Mouse (Mus musculus) adrenal gland, postnatal 36 days (tissue): ENCODE results near the gene Fcgr2b. TPM values are rescaled to one million over a fixed set of nuclear protein-coding genes. Genes with fewer than 3 reads are reported as not detected.
"Not testable (repeated sequence)": the region's sequence is repeated elsewhere in the genome, so short reads cannot be mapped to it uniquely, and the experiment has no call there.

ENCODE experiments used
- DNase-seq, 2 experiments: peaks; one replicate each; pipeline ENCODE4 v3.0.0; 2021; ENCODE audit warnings: mixed read lengths in 1 of 2
- total RNA-seq, 2 experiments: library from RNA; stranded (reverse); gene quantifications; 2 replicates each; pipeline ENCODE4 v1.2.3; 2021

Gene Fcgr2b
- total RNA-seq, 2 experiments from 2014 or later = 3.3 to 8.5 TPM

DNA sequence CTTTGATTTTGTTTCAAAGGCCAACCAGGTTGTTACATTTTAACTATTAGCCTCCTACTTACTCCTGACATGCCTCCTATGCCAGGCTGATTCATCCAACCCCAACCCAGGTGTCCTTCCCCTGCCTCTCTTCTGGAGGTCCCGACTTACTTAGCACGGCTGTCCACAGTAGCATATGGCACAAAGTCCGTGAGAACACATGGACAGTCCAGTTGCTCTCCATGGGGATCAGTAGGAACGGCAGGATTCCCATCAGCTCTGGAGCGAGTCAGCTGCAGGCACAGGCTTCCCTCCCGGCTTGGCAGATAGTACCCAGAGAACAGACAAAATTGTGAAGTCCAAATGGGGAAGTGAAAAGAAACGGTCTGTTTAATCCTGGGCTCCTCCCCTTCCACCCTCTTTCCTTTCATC lies 591 bp downstream of the Fcgr2b start:
- DNase-seq = no peak

DNA sequence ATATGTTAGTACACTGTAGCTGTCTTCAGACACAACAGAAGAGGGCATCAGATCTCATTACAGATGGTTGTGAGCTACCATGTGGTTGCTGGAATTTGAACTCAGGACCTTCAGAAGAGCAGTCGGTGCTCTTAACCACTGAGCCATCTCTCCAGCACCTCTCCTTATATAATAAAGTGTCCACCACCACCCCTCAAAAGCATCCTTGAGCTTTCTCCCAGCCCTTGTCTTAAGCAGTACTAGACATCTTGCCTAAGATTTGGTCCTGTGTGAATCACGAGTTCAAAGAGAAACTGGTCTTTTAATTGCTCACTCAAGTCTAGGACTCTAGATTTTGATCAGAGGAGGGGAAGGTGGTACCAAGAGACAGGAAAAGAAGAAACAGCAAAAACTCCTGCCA lies 997 bp downstream of the Fcgr2b start:
- DNase-seq = not testable (repeated sequence)

DNA sequence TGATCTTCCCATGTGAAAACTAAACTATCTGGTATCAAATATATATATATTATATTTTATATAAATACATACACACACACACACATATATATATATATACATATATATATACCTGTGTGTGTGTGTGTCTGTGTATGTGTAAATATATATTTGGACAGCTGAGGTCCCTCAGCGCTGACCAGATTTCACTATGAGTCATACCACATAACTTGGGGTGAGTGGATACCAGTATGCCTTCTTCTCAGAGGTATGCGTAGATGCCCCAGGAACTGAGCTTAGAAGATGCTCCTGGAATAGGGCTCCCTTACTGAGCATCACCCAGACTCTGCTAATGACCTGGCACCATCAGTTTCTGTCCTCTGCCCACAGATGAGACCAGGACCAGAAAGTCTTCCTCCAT lies 1.6 kb downstream of the Fcgr2b start:
- no peak for DNase-seq

DNA sequence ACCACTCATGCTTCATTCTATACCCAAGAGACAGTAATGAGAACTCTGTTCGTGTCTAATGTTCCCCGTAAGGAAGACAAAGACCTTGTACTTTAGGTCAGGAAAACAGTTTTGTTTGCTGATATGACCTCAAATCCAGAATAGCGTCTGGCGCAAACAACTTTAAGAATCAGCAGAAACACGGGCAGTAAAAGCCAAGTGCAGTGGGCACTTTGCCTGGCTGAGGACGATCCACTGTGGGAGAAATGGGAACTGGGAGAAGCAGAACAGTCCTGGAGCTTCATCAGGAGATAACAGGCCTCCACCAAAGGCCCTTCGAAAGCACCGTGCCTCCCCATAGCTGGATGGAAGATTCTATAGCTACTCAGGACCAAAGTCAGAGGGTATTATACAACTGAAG lies 2.2 kb downstream of the Fcgr2b start:
- DNase-seq = no peak

DNA sequence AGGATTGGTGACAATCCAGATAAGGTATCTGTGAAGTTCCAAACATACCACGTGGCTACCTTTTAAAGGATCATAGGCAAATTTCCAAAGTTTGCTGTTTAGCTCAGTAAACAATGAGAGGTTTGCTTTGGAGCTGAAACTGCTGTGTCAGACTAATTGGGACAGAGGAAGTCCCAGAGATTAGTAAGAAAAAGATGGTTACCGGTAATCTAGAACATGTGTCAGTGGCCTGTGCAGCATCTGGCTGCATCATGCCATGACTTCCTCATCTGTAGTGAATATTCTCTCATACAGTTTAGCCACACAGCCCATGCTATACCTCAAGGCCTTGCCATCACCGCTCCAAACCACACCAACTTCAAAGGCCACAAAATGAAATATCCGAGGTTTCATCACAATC lies 3.4 kb downstream of the Fcgr2b start:
- DNase-seq = no peak

DNA sequence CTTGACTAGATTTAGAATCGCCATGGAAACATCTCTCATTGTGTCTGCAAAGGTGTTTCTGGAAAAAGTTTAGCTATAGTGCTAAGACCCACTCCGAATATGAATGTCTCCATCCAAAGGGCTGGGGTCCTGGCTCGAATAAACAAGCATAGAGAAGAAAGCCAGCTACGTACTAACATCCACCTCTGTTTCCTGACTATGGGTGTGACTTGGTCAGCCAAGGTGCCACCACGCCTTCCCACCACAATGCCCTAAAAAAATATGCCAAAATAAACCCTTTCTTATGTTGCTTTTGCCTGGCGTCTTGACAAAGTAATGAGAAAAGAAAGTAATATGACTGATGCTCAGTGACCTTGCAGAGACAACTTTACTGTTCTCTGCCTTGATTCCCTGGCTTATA lies 3.9 kb downstream of the Fcgr2b start:
- DNase-seq = no peak

DNA sequence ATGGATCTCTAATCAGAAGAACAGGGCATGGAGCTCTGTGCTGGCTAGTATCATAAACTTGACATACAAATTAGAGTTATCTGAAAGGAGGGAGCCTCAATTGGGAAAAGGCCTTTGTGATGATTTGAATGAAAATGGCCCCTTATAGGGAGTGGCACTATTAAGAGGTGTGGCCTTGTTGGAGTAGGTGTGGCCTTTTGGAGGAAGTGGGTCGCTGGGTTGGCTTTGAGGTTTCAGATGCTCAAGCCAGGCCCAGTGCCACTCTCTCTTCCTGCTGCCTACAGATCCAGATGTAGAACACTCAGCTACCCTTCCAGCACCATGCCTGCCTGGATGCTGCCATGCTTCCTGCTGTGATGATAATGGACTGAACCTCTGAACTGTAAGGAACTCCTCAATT lies 7.8 kb downstream of the Fcgr2b start:
- DNase-seq = no peak

DNA sequence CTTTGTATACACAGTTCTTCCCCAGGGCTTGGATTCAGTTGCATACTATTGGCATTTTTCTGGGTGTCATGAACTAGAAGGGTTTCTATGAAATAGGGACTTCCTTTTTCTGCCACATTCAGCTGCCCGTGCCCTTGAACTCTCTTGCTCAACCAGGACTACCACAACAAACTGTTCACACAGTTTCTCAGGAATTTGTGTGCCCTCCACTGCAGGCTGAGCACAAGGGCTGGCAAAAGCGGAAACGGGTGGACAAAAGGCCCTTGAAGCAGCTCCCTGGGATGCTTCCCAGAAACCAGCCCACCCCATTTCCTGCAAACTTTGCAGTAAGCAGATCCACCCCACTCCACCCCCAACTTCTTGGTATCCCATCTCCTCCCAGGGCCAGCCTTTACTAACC lies 8.8 kb downstream of the Fcgr2b start:
- DNase-seq = peak; percentile 28 to 39

DNA sequence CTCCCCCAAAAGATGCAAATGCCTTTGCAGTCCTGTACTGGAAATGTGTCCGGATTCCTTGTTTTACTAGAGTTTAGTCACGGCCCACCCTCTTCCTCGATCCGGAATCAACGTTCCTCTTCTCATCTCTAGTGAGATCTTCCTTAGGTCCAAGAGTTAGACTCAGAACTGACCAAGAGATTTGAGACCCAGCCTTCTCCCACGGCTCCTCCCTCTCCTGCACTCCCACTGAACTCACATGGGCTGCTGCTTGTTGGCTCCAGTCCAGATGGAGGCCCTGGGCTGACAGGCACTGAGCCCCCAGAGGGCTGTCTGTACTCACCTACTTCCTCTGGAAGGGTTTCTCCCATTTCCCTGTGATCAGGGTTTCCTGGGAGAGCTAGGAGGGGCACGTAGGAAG lies 13.3 kb downstream of the Fcgr2b start:
- DNase-seq = peak in 1 of 2 experiments; percentile 26

DNA sequence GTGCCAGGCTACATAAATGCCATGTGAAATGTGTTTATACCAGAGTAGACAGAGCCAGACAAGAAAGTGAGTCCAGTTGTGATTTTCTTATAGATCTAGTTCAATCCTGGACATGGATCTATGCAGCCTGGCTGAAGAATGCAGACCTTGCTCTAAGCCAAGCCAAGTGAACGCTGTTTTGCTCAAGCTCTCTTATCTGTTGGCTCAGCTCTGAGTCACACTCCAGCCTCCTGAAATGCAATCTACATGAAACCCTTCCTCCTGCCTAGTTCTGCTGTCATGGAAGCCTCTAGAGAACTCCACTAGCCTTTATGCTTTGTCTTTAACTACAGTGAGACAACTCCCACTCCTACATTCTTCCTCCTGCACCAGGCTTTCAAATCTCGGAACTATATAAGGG lies 14.0 kb downstream of the Fcgr2b start:
- DNase-seq = peak; percentile 55 to 59

DNA sequence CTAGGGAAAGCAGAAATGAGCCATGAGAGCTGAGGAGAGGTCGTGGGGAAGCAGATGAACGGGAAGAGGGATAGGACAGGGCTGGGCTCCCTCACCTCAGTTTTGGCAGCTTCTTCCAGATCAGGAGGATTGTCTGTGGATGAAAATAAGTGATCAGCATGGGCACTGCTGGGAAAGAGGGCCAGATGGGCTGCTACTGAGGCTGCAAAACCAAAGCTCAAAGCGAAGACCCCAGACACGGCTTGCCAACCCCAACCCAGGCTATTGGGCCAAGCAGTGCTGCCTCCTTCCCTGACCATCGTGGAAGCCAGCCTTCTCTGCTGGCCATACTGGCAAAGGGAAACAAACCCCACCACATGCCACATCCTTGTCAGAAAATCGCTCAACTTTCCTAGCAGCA lies 15.2 kb downstream of the Fcgr2b start:
- no peak for DNase-seq

DNA sequence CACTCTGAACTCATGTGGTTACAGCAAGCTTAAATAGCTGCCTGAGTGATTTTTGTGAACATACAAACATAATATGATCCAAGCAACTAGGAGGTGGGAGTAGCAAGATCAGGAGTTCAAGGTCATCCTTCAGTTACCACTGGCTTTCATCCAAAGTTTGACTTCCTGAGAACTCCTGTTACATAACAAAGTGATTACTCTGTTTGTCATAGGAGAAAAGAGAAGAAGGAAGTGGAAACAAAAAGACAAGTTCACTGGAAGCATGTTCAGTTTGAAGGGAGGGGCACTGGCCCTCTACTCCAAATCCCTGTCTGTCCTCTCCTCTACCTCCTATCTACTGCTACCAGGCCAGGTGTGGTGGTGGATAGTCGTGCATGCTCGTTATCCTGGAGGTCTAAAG lies 16.6 kb downstream of the Fcgr2b start:
- DNase-seq = peak in 1 of 2 experiments; percentile 16

DNA sequence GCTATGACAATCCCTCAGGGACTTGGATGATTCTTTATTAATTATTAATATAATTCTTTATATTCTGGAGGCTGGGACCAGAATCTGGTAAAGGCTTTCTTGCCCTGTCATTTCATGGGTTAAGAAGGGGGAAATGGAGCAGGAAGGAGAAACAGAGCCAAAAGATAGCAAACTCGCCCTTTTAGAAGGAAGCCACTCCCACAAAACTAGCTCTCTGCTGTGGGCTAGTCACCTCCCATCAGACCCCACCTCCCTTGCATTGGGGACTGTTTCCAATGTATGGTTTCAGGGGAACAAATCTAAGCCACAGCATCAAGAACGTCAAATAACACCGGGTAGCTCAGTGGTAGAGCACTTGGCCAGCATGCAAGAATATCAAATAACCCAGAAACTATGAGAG lies 18.1 kb downstream of the Fcgr2b start:
- no peak for DNase-seq

DNA sequence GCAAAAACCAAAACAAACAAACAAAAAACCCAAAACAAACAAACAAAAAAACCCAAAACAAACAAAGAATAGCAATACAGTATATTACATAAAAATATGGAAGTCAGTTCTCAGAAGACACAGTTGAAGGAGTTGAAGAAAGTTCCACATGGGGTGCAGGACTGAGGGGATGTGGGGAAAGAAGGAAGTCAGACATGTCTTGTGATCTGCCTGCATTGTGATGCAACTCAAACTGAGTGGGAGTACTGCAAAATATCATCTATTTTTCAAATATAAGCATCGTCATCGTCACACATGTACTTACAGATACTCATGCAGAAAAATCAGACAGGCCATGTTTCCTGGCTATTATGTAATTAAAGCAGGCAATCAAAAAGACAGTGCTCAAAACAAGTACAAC lies 23.2 kb downstream of the Fcgr2b start:
- no peak for DNase-seq

DNA sequence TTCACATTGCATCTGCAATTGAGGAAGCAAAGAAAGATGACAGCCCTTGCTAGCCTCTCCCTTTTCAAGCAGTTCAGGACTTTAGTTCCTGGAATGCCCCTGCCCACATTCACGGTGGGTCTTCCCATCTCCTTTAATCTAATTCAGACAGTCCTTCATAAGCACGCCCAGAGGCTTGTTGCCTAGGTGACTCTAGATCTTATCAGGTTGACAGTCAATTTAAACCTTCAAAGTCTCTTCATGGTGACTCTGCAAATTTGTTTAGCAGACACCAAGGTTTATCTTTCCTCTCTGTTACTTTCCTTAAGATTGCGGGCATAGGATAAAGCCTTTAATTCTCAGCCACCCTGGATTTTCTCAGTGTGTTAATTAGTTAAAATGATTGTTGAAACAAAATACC lies 25.6 kb downstream of the Fcgr2b start:
- DNase-seq = no peak

DNA sequence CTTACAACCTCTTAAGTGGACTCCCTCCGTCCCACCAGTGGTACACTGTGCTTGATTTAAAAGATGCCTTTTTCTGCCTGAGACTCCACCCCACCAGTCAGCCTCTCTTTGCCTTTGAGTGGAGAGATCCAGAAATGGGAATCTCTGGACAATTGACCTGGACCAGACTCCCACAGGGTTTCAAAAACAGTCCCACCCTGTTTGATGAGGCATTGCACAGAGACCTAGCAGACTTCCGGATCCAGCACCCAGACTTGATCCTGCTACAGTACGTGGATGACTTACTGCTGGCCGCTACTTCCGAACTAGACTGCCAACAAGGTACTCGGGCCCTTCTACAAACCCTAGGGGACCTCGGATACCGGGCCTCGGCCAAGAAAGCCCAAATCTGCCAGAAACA lies 31.4 kb downstream of the Fcgr2b start:
- DNase-seq = not testable (repeated sequence)

DNA sequence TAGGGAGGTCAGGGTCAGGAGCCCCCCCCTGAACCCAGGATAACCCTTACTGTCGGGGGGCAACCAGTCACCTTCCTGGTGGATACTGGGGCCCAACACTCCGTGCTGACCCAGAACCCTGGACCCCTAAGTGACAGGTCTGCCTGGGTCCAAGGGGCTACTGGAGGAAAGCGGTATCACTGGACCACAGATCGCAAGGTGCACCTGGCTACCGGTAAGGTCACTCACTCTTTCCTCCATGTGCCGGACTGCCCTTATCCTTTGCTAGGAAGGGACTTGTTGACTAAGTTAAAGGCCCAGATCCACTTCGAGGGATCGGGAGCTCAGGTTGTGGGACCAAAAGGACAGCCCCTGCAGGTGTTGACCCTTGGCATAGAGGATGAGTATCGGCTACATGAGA lies 32.2 kb downstream of the Fcgr2b start:
- DNase-seq = not testable (repeated sequence)

DNA sequence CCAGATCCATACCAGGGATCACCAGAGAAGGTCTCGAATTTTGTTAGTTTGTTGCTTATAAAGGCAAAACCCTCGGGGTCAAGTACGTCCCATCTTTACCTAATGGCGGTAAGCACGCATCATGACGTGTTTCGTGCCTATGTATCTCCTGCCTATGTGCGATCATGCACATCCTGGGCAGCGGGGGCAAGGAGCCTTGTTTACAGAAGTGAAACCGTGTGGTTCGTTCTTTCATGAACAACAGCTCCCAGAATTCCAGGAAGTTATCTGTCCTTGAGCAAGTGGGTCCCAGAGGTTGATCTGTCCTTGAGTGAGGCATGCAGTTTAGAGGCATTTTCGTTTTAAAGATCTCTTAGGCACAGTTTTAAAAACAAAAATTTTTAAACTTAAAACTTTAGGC lies 37.1 kb downstream of the Fcgr2b start:
- peak; percentile 9 to 29 for DNase-seq

DNA sequence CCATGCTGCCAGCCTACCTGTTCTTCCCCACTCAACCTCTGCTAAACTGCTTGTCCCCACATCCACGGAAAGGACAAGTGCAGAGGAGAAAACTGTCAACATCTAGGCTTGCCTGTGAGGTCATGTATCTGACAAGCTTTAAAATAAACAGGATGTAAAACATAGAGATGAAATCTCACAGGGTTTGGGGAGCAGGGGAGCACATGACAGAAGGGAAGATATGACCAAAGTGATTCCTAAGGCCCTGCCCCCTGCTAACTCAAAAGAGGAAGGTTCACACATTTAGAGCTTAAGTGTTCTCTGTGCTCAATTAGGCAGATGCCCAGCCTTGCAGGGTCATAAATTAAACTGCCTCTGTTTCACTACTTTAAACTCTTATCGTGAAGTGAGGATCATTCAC lies 42.0 kb downstream of the Fcgr2b start:
- no peak for DNase-seq

DNA sequence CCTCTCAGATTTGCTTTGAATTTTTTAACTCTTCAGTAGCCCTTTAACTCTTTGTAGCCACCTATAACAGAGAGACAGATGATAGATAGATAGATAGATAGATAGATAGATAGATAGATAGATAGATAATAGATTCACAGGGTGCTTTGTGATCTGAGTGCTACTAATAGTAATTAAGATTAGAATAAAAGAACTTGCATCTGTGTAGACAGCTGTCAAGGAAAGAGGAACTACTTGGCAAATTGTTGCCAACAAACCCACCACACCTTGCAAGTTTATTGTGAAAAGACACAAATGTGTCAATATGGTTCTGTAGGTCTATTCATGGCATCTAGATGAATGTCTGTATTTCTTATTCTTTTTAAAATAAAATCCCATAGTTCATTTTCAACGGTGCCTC lies 42.4 kb downstream of the Fcgr2b start:
- DNase-seq = no peak

DNA sequence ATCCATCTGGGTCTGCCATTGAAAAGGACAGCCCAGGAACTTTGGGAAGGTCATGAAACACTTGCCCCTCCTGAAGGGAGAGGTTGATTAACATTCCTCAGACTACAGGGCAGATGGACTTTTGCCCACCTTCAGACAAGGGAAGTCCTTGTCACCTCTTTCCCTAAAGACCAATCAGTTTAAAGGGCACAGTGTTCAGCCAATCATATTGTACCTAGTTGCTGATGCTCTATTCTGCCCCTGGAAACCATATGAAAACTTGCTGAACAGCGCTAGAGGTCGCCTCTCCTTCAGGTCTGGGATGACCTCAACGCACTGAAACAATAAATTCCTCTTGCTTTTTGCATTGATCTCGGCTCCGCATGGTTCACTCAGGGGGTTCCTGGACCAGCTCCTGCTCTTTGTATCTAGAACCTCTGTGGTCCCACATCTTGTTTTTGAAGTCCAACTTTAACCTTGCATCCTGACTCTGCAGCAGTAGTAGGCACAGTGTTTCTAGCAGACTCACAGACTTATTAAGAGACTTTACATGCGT lies 42.9 kb downstream of the Fcgr2b start:
- no peak for DNase-seq

DNA sequence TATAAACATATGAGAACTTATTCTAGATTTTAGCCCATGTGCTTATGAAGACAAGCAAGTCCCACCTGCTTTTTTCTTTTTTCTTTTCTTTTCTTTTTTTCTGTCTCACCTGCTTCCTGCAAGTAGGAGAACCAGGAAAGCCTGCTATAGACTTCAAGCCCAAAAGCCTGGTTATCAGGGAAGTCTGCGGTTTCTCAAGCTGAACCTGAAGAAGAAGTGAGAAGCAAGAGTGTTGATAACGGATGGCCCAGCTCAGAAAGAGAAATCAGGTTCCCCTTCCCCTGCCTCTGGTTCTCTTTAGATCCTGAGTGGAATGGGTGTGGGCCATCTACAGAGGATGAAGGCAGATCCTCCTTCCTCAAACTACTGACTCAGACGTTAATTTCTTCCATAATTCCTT lies 44.3 kb downstream of the Fcgr2b start:
- no peak for DNase-seq

DNA sequence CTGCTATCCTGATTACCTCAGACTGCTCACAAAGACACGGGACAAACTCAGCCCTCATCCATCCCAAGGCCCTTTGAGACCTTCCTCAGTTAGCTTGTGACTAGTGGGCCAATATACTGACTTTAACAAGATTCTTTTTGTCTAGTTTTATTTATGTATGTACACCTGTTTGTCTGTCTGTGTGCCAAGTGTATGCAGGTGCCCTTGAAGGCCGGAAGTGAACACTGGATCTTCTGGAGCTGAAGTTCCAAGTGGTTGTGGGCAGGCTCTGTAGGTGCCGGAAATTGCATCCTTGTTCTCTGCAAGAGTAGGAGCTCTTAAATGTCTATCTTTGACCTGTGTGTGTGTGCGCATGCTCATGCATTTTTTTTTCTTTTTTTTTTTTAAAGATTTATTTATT lies 47.1 kb downstream of the Fcgr2b start:
- no peak for DNase-seq

DNA sequence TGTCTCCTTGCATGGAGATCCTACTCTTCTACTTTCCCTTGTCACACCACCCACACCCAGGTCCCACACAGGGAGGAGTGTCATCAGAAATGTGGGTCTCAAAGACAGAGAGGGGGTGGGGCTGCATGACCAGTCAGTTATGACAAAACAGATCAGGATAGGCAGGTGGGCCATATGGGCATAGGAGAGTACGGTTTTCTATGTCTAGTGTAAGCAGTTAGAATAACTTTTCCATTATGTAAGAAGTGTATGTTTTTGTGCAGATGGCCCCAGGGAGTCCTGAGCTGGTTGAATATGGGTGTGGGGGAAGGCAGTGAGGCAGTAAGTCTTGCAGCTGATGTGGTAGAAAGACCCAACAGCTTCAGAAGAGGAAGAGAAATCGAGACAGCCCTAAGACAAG lies 47.9 kb downstream of the Fcgr2b start:
- no peak for DNase-seq

DNA sequence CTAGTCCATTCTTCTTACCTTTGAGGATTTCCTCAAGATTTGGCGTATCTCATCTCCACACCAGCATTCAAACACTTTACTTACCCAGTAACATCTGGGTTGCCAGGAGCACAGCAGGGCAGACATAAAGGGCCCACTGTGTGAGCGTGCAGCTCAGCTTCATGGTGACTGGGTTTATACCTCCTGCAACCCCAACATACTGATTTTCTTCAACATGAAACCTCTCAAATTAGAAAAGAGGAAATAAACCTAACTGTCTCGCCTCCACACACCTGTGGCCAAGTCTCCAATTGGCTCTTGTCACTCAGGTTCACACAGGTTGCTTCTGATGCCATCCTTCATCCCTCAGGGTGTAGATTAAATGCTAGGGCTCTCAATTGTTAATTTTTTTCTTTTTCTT lies 49.0 kb downstream of the Fcgr2b start, which contains the start of gene Fcrla:
Gene Fcrla, minus strand, starts transcription at position 206 of the 400 bp plus-strand sequence.
- DNase-seq = no peak
